Mouse (Mus musculus) gonadal fat pad, adult 2 months (tissue): Measurements from ENCODE around the gene Hscb. TPM values are rescaled to one million over a fixed set of nuclear protein-coding genes. Genes with fewer than 3 reads are reported as not detected.
A peak's percentile ranks its signal among the peaks of the same experiment; 100 is the strongest.
"Not testable (repeated sequence)": the region's sequence is repeated elsewhere in the genome, so short reads cannot be mapped to it uniquely, and the experiment has no call there.

Experiments
- DNase-seq: peaks from one replicate; pipeline ENCODE4 v3.0.0-alpha.2; 2012; ENCODE audit warnings: low read depth
- polyA plus RNA-seq: library from polyadenylated mRNA; depleted of rRNA; stranded (reverse); fragments of >200 nt; gene quantifications from 2 replicates; pipeline ENCODE4 v1.2.3, GENCODE M21; 2012; rRNA removed

Gene Hscb
- polyA plus RNA-seq: 17.2 and 27.4 TPM in 2 replicates

- DNase-seq: peak; percentile 95
These were observed at the start of gene Hscb, which contains the start of gene Chek2 for GRCm38 (mm10) chr5:110839678-110840365. TSS of gene Hscb (minus strand) at chr5:110839777. TSS of gene Chek2 (plus strand) at chr5:110839979.

GRCm38 (mm10) chr5:110888596-110888995 lies 49.0 kb upstream of the Hscb start:
- no peak for DNase-seq

- no peak for DNase-seq
These were observed 40.2 kb upstream of the Hscb start, which contains the start of gene Ttc28 for GRCm38 (mm10) chr5:110879584-110880374. TSS of gene Ttc28 (plus strand) at chr5:110879803.

GRCm38 (mm10) chr5:110879042-110879441 lies 39.5 kb upstream of the Hscb start:
- no peak for DNase-seq

GRCm38 (mm10) chr5:110878526-110878925 lies 38.9 kb upstream of the Hscb start:
- not testable (repeated sequence) for DNase-seq

GRCm38 (mm10) chr5:110877666-110878505 lies 38.3 kb upstream of the Hscb start:
- DNase-seq: peak; percentile 14

GRCm38 (mm10) chr5:110875286-110875685 lies 35.7 kb upstream of the Hscb start:
- DNase-seq: no peak

GRCm38 (mm10) chr5:110874711-110875110 lies 35.1 kb upstream of the Hscb start:
- DNase-seq: no peak

- no peak for DNase-seq
These were observed 33.6 kb upstream of the Hscb start for GRCm38 (mm10) chr5:110873160-110873559.

- no peak for DNase-seq
These were observed 29.7 kb upstream of the Hscb start for GRCm38 (mm10) chr5:110869242-110869669.

- no peak for DNase-seq
These were observed 28.9 kb upstream of the Hscb start for GRCm38 (mm10) chr5:110868460-110868859.

GRCm38 (mm10) chr5:110860445-110860844 lies 20.9 kb upstream of the Hscb start:
- DNase-seq: no peak

- no peak for DNase-seq
These were observed 19.6 kb upstream of the Hscb start for GRCm38 (mm10) chr5:110859013-110859650.

GRCm38 (mm10) chr5:110857091-110857490 lies 17.5 kb upstream of the Hscb start:
- no peak for DNase-seq

- no peak for DNase-seq
These were observed 13.4 kb upstream of the Hscb start for GRCm38 (mm10) chr5:110852990-110853389.

- DNase-seq: no peak
These were observed 1.7 kb upstream of the Hscb start for GRCm38 (mm10) chr5:110841046-110841862.

- no peak for DNase-seq
These were observed 888 bp upstream of the Hscb start for GRCm38 (mm10) chr5:110840465-110840864.

GRCm38 (mm10) chr5:110839038-110839677 lies 419 bp downstream of the Hscb start:
- no peak for DNase-seq

- not testable (repeated sequence) for DNase-seq
These were observed 1.6 kb downstream of the Hscb start for GRCm38 (mm10) chr5:110838016-110838415.

GRCm38 (mm10) chr5:110835959-110836358 lies 3.6 kb downstream of the Hscb start:
- no peak for DNase-seq
